Mouse (Mus musculus) stomach, embryonic 16.5 days (tissue): ENCODE results near the gene Pramel1. TPM values are rescaled to one million over a fixed set of nuclear protein-coding genes. Genes with fewer than 3 reads are reported as not detected.
"Not testable (repeated sequence)": the region's sequence is repeated elsewhere in the genome, so short reads cannot be mapped to it uniquely, and the experiment has no call there.

Source experiments
- ATAC-seq: fragments of 200-750 bp; cut with Nextera tagmentation; 2 replicates; pipeline ENCODE4 v1.8.0; 2017; ENCODE audit warnings: moderate number of reproducible peaks, moderate TSS enrichment; ENCODE audit not compliant: insufficient read depth, low FRiP score
- H3K27ac ChIP-seq: fragments of 300-500 bp; sonication (generic); 2 replicates; pipeline ENCODE4 v1.5.1; 2014; ENCODE audit warnings: low read length
- H3K27me3 ChIP-seq: fragments of 300-500 bp; sonication (generic); 2 replicates; pipeline ENCODE4 v1.6.1; 2014; ENCODE audit warnings: low read length, control low read depth, mixed read lengths; ENCODE audit not compliant: control insufficient read depth, insufficient read depth
- H3K36me3 ChIP-seq: fragments of 300-500 bp; sonication (generic); 2 replicates; pipeline ENCODE4 v1.6.1; 2014; ENCODE audit warnings: low read length; ENCODE audit not compliant: control insufficient read depth, insufficient read depth
- H3K4me1 ChIP-seq: fragments of 300-500 bp; sonication (generic); 2 replicates; pipeline ENCODE4 v1.6.1; 2014; ENCODE audit warnings: low read length, control low read depth, mixed read lengths; ENCODE audit not compliant: control insufficient read depth, insufficient read depth
- H3K4me2 ChIP-seq: fragments of 300-500 bp; sonication (generic); 2 replicates; pipeline ENCODE4 v1.6.1; 2014; ENCODE audit warnings: low read depth, low read length, mixed read lengths
- H3K4me3 ChIP-seq: fragments of 300-500 bp; sonication (generic); replicated peaks from 2 replicates; pipeline ENCODE4 v1.5.1; 2014; ENCODE audit warnings: mild to moderate bottlenecking, low read length
- H3K9ac ChIP-seq: fragments of 300-500 bp; sonication (generic); 2 replicates; pipeline ENCODE4 v1.6.1; 2014; ENCODE audit warnings: low read length
- H3K9me3 ChIP-seq: fragments of 300-500 bp; sonication (generic); replicated peaks from 2 replicates; pipeline ENCODE4 v1.6.1; 2016; ENCODE audit warnings: low read length, control low read depth; ENCODE audit not compliant: control insufficient read depth
- WGBS: fragments of 180-500 bp; shearing (Covaris S2); extraction: QIAGEN DNeasy Blood & Tissue Kit; methylation state at CpG from one replicate; pipeline ENCODE4 v1.1.7; 2014; 5-methylcytosine and 5-hydroxymethylcytosine counted together
- polyA plus RNA-seq: library from polyadenylated mRNA; unstranded; fragments of >200 nt; fragmentation: Nextera tagmentation; extraction: Ambion mirVana; gene quantifications from 2 replicates; pipeline ENCODE4 v1.2.1, GENCODE M21; 2015

Gene Pramel1
- polyA plus RNA-seq: not detected in 2 replicates

DNA sequence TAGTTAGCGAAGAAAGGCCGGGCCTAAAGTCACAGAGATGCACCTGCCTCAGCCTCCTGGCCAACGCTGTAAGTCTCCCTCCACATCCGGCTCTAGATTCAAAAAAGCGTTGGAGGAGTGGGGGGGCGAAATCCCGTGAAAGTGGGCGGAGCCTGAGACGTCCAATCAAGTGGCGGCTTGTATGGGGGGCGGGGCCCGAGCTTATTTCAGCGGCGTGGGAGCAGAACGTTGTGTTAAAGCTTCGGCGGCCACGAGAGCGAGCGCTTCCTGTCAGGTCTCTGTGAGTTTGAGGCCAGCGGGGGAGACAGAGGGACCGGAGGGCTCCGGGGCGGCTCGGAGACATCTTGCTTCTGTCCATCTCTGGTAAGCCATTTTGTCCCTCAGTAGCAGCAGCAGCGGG lies at the start of gene Pramel1:
Gene Pramel1 (plus strand): TSS at position 248 of the 400 bp plus-strand sequence.
- no peak for ATAC-seq
- no peak within 1 kb of the TSS for H3K27ac ChIP-seq
- H3K4me1 ChIP-seq: no peaks in the 10 kb centered on the region
- no peak within 1 kb of the TSS for H3K4me3 ChIP-seq
- no peaks in the 10 kb centered on the region for H3K27me3 ChIP-seq
- WGBS: 75% methylated on average over 26 of the region's 26 CpGs
- H3K9me3 ChIP-seq: no peaks in the 10 kb centered on the region
- no peak within 1 kb of the TSS for H3K4me2 ChIP-seq
- H3K9ac ChIP-seq: no peak within 1 kb of the TSS
- no peaks in the 10 kb centered on the region for H3K36me3 ChIP-seq

DNA sequence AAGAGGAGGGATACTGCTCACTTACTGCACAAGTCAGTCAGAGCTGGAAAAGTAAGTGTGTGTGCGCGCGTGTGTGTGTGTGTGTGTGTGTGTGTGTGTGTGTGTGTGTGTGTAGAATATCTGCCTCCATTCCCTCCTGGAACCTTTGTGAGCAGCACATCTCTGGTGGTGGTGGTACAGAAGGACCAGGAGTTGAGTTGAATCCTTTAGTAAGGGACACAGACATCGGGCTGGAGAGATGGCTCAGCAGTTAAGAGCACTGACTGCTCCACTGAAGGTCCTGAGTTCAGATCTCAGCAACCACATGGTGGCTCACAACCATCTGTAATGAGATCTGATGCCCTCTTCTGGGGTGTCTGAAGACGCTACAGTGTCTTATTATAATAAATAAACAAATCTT lies 48.7 kb upstream of the Pramel1 start:
- ATAC-seq, H3K4me3 ChIP-seq, H3K4me1 ChIP-seq, H3K27ac ChIP-seq, H3K9ac ChIP-seq, H3K36me3 ChIP-seq, H3K4me2 ChIP-seq, H3K9me3 ChIP-seq: not testable (repeated sequence)
- WGBS: 82% methylated on average over 5 of the region's 5 CpGs
- peaks cover 29% of the 10 kb centered on the region for H3K27me3 ChIP-seq

DNA sequence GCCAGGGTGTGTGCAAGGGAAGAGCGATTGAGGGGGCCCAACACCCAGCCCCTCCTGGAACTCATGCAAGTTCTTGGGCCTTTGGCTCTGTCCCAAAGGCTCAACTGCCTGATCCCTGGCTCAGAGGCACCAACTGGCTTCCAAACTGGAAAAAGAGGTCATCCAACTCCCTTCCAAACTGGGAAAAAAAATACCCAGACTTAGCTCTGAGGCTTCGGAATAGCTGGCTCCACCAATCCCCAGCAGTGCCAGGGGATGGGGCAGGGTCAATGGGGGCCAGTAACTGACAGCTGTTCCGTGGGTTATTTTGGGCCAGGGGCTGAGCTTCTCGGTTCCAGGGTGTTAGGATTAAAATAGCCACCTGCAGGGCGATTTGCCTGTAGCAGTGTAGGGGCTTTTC lies 45.5 kb upstream of the Pramel1 start:
- Histone ChIP-seq H3K36me3 (no peaks in the 10 kb centered on the region), H3K4me3 (no peak overlapping the region), H3K4me2 (no peak overlapping the region), H3K27ac (no peak overlapping the region), H3K4me1 (no peaks in the 10 kb centered on the region), H3K9ac (no peak overlapping the region), H3K9me3 (no peaks in the 10 kb centered on the region), H3K27me3 (peaks cover 49% of the 10 kb centered on the region)
- 24% methylated on average over 5 of the region's 5 CpGs for WGBS
- no peak for ATAC-seq

DNA sequence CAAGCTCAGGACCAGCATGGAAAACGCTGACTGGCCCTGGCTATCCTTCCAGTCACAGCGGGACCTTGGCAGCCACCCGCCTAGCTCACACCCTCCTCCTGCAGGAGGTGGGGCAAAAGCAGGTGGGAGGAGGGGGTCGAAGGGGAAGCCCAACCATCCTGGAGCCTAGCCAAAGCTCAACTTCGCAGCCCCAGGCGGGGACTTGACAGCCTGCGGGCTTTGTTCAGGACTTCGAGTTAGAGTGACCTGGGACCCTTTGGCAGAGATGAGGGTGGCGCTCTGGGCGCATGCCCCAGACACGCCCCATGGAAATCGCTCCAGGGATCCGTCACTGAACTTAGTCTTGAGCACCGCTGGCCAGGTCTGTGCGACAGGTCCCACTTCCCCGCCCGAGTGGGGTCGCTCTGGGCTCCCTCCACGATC lies 44.7 kb upstream of the Pramel1 start, which contains the start of gene Lrrc38:
Gene Lrrc38 (plus strand): TSS at position 274 of the 423 bp plus-strand sequence.
- no peak for ATAC-seq
- Histone ChIP-seq H3K4me3 (peak within 1 kb of the TSS; percentile 49), H3K9me3 (no peaks in the 10 kb centered on the region), H3K36me3 (no peaks in the 10 kb centered on the region), H3K4me1 (no peaks in the 10 kb centered on the region), H3K4me2 (peak within 1 kb of the TSS; percentile 61), H3K9ac (peak within 1 kb of the TSS; percentile 4), H3K27ac (no peak within 1 kb of the TSS), H3K27me3 (peaks cover 49% of the 10 kb centered on the region)
- under 1% methylated on average over 19 of the region's 19 CpGs for WGBS

DNA sequence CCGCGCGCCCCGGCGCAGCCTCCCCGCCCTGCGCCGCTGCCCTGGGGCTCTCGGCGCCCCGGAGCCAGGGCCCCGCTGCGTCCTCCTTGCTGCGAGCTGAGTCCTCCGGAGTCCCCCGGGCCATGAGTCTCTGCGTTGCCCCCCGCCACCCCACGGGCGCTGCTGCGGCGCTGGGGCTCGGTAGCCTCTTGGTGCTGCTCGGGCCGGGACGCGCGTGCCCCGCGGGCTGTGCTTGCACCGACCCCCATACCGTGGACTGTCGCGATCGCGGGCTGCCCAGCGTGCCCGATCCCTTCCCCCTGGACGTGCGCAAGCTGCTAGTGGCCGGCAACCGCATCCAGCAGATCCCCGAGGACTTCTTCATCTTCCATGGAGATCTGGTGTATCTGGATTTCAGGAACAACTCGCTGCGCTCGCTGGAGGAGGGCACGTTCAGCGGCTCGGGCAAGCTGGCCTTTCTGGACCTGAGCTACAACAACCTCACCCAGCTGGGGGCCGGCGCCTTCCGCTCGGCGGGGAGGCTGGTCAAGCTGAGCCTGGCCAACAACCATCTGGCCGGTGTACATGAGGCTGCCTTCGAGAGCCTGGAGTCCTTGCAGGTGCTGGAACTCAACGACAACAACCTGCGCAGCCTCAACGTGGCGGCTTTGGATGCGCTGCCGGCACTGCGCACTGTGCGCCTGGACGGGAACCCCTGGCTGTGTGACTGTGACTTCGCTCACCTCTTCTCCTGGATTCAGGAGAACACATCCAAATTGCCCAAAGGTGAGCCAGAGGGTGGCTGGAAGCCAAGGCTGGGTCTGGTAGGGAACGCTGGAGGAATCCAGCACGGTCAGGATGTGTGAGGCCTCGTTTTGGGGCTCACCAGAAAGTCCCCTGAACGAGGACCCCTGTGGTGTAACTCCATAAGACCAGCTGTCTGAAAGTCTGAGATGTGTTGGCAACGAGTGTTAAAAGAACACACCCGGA lies 43.9 kb upstream of the Pramel1 start:
- Histone ChIP-seq H3K27me3 (peaks cover 49% of the 10 kb centered on the region), H3K4me3 (peak overlapping the region; percentile 49), H3K36me3 (no peaks in the 10 kb centered on the region), H3K9me3 (no peaks in the 10 kb centered on the region), H3K9ac (peak overlapping the region; percentile 4), H3K27ac (no peak overlapping the region), H3K4me2 (peak overlapping the region; percentile 61), H3K4me1 (no peaks in the 10 kb centered on the region)
- no peak for ATAC-seq
- WGBS: 3% methylated on average over 72 of the region's 72 CpGs

DNA sequence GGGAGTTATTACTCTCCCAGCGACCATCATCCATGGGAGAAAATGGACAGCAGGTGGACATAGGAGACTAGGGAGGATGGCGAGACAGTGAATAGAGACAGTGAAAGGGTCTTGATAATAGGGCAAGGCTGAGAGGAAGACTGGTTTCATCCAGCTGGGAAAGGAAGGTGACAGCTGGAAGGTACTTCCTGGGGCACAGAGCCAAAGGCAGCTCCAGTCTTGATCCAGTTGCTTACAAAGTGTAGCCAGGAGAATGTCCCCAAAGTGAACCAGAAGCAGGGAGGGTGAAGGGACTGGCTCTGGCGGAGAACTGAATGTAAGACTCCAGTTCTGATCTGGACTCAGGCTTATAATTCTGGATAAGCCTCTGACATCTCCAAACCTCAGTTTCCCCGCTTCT lies 41.9 kb upstream of the Pramel1 start:
- 71% methylated on average over 4 of the region's 4 CpGs for WGBS
- no peak overlapping the region for H3K4me2 ChIP-seq
- no peaks in the 10 kb centered on the region for H3K9me3 ChIP-seq
- peaks cover 49% of the 10 kb centered on the region for H3K27me3 ChIP-seq
- H3K27ac ChIP-seq: no peak overlapping the region
- no peak overlapping the region for H3K4me3 ChIP-seq
- no peak for ATAC-seq
- no peaks in the 10 kb centered on the region for H3K36me3 ChIP-seq
- H3K9ac ChIP-seq: no peak overlapping the region
- H3K4me1 ChIP-seq: no peaks in the 10 kb centered on the region

DNA sequence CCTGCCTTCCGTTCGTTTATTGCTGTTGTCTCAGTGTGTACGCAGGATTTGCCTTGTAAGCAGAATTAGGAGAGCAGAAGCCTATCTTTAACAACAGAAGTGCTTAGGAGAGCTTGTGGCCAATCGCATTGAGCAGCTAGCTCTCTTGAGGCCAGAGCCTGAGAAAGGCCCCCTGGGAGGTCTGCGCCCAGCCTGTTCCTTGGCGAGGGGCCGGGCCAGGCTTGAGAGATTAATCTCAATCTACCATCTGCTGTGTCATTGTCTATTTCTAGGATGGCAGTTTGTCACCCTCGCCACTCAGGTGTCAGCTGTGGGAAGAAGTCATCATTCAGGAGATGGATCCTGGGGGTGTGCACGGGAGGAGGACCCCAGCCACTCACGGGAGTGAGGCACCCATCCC lies 32.7 kb upstream of the Pramel1 start:
- Histone ChIP-seq H3K4me2 (no peak overlapping the region), H3K4me1 (no peaks in the 10 kb centered on the region), H3K36me3 (no peaks in the 10 kb centered on the region), H3K27me3 (no peaks in the 10 kb centered on the region), H3K4me3 (no peak overlapping the region), H3K9ac (no peak overlapping the region), H3K9me3 (0 out of 2 replicates have a peak, but pooled peaks cover 3% of the 10 kb centered on the region), H3K27ac (no peak overlapping the region)
- no peak for ATAC-seq
- WGBS: 69% methylated on average over 10 of the region's 10 CpGs

DNA sequence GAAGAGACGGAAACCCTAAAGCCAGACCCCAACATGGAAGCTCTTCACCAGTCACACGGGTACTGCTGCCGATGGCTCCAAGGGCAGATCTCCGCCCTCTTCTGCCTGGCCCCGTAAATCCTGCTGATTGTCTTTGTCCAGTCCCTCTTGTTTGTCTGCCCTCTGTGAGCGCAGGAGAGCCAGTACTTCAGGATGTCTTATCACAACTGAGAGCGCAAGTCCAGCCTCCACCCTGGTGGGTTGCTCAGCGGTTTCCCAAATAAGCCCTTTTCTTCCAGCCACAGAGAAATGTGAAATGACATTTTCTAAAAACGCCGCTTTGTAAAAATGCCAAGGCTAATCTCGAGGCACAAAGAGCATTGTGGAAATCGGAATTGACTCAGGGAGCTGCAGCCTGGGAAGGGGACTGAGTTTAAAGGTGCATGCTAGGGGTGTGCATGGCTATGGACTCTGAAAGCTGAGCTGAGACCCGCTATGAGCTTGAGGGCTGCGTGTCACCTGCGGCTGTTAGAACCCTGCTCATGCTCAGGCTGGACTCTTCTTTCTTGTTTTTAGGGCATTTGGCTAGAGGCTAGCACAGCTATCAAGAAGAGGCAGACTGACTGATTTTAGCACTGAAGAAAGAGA lies 27.7 kb upstream of the Pramel1 start:
- H3K27ac ChIP-seq: no peak overlapping the region
- H3K9ac ChIP-seq: no peak overlapping the region
- H3K4me2 ChIP-seq: no peak overlapping the region
- WGBS: 53% methylated on average over 15 of the region's 15 CpGs
- ATAC-seq: no peak
- no peaks in the 10 kb centered on the region for H3K4me1 ChIP-seq
- H3K4me3 ChIP-seq: no peak overlapping the region
- H3K27me3 ChIP-seq: no peaks in the 10 kb centered on the region
- H3K36me3 ChIP-seq: no peaks in the 10 kb centered on the region
- H3K9me3 ChIP-seq: 0 out of 2 replicates have a peak, but pooled peaks cover 3% of the 10 kb centered on the region

DNA sequence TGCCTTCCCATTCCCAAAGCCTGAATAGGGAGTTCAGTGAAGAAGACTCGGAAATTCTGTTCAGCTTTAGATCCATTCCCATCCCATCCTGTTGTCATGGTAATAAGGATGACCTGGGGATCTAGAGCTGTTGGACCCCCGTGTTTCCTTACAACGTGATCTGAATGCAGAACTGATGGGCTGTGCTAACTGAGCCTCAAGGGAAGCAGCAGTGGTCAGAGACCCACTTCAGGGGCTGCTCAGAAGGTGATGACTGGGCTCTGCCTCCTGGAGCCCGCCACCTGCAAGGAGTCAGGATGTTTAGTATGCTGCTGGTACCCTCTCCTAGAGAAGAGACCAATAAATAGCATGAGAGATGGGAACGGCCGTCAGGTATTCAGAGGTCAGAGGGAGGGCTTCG lies 14.7 kb upstream of the Pramel1 start:
- H3K4me1 ChIP-seq: no peaks in the 10 kb centered on the region
- 46% methylated on average over 7 of the region's 7 CpGs for WGBS
- no peaks in the 10 kb centered on the region for H3K9me3 ChIP-seq

More for the DNA sequence above, 14.7 kb upstream of the Pramel1 start:
- Histone ChIP-seq H3K4me2 (no peak overlapping the region), H3K36me3 (no peaks in the 10 kb centered on the region), H3K27me3 (no peaks in the 10 kb centered on the region), H3K27ac (no peak overlapping the region), H3K9ac (no peak overlapping the region), H3K4me3 (no peak overlapping the region)
- no peak for ATAC-seq
